ENCODE assay signal across 9 mouse cellular contexts in the genomic region with DNA sequence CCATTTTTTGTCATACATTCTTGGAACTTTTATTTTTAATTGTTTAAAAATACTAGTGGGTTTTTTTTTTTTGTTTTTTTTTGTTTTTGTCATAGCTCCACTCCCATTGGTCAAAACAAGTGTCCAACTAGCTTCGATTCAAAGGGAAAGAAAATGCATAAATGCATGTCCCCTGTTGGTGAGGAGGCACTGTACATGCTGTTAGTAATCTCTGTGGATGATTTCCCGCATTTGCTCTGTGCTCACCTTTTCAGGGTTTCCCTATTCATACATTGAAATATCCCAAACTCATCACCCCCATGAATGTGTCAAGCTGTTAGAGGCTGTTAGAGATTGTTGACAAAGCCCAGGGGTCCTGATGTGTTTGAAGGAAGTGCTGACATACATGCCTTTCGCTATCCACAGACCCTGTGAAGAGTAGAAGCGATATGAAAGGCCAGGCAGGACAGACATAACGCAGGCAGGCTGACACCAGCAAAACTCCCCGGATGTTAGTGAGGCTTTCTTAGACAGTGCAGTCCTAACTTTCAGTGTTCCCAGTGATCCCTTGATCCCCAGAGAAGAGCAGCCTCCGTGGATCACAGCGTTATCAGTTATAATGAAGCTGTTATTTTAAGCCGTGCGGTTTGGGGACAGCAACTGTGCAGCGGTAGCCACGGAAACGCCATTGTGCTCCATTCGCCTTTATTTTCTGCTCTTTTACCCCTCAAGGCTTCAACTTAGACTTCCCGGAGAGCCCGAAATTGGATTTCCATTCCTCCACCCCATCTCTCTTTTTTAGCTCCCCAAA. TPM values are rescaled to one million over a fixed set of nuclear protein-coding genes. Genes with fewer than 3 reads are reported as not detected.
A peak's percentile ranks its signal among the peaks of the same experiment; 100 is the strongest.
DNase-seq lines count a peak whose midpoint lies in the region; ATAC-seq lines count a peak whose summit lies in the region.
"Had no signal": no experiment of that assay in that cellular context is flagged by ENCODE, and none has a peak within 500 bp of the region (broad histone marks: within the 10 kb centered on the region; RNA-seq: fewer than 3 reads in every experiment).

No protein-coding gene starts in this region.

- no peaks in the 10 kb centered on the region for H3K27me3 ChIP-seq in heart, embryonic 16.5 days (ENCODE audit: control insufficient read depth, insufficient read depth, low read length)
- H3K27me3 ChIP-seq in forebrain, embryonic 11.5 days (ENCODE audit: control insufficient read depth, insufficient read depth, low read length): no peaks in the 10 kb centered on the region
- no peaks in the 10 kb centered on the region for H3K27me3 ChIP-seq in hindbrain, embryonic 12.5 days
- H3K27me3 ChIP-seq in neural tube, embryonic 13.5 days: no peaks in the 10 kb centered on the region
- H3K27me3 ChIP-seq: limb, embryonic 15.5 days had no signal

- 0 out of 2 replicates have a peak overlapping the region, but pooled peaks have one; percentile 13 for H3K9ac ChIP-seq in heart, embryonic 16.5 days (ENCODE audit: low read length)
- H3K9ac ChIP-seq in forebrain, embryonic 11.5 days (ENCODE audit: low read length): peak overlapping the region; percentile 32; the same call in 1 of the 2 replicates
- no peak overlapping the region for H3K9ac ChIP-seq in hindbrain, embryonic 12.5 days
- no peak overlapping the region for H3K9ac ChIP-seq in neural tube, embryonic 13.5 days
- H3K9ac ChIP-seq: limb, embryonic 15.5 days had no signal

- H3K36me3 ChIP-seq in heart, embryonic 16.5 days (ENCODE audit: control insufficient read depth, insufficient read depth): no peaks in the 10 kb centered on the region
- H3K36me3 ChIP-seq in forebrain, embryonic 11.5 days (ENCODE audit: control insufficient read depth, insufficient read depth, low read length): no peaks in the 10 kb centered on the region
- H3K36me3 ChIP-seq in hindbrain, embryonic 12.5 days: no peaks in the 10 kb centered on the region
- no peaks in the 10 kb centered on the region for H3K36me3 ChIP-seq in neural tube, embryonic 13.5 days
- H3K36me3 ChIP-seq: limb, embryonic 15.5 days had no signal

- H3K4me3 ChIP-seq in heart, embryonic 16.5 days (ENCODE audit: low read length): peak overlapping the region; percentile 5
- H3K4me3 ChIP-seq in forebrain, embryonic 11.5 days (ENCODE audit: low read depth, low read length): peak overlapping the region; percentile 17
- H3K4me3 ChIP-seq in hindbrain, embryonic 12.5 days: peak overlapping the region; percentile 8; the same call in 1 of the 2 replicates
- no peak overlapping the region for H3K4me3 ChIP-seq in neural tube, embryonic 13.5 days
- H3K4me3 ChIP-seq: limb, embryonic 15.5 days had no signal

- H3K4me2 ChIP-seq in heart, embryonic 16.5 days (ENCODE audit: low read depth, low read length): peak overlapping the region; percentile 57
- H3K4me2 ChIP-seq in forebrain, embryonic 11.5 days (ENCODE audit: low read depth, low read length, severe bottlenecking): peak overlapping the region; percentile 39; the same call in 1 of the 2 replicates
- peak overlapping the region; percentile 38 for H3K4me2 ChIP-seq in hindbrain, embryonic 12.5 days (replicated peaks)
- peak overlapping the region; percentile 29 for H3K4me2 ChIP-seq in neural tube, embryonic 13.5 days
- H3K4me2 ChIP-seq: limb, embryonic 15.5 days had no signal

- DNase-seq in heart, postnatal 4 days: no peak
- DNase-seq in forebrain, embryonic 11.5 days (ENCODE audit: low spot score): no peak
- DNase-seq in right cerebral cortex, postnatal 25 days: no peak

- H3K4me1 ChIP-seq in heart, embryonic 16.5 days (ENCODE audit: control insufficient read depth, insufficient read depth, low read length): no peaks in the 10 kb centered on the region
- 0 out of 2 replicates have a peak, but pooled peaks cover 6% of the 10 kb centered on the region for H3K4me1 ChIP-seq in forebrain, embryonic 11.5 days (replicated peaks; ENCODE audit: control insufficient read depth, insufficient read depth, low read length)
- no peaks in the 10 kb centered on the region; the same call in 1 of the 2 replicates for H3K4me1 ChIP-seq in hindbrain, embryonic 12.5 days
- peaks cover 5% of the 10 kb centered on the region; the same call in 1 of the 2 replicates for H3K4me1 ChIP-seq in neural tube, embryonic 13.5 days (replicated peaks)

- no peak overlapping the region for H3K27ac ChIP-seq in heart, embryonic 16.5 days (ENCODE audit: low read length)
- no peak overlapping the region for H3K27ac ChIP-seq in forebrain, embryonic 11.5 days (ENCODE audit: low read depth, low read length)
- H3K27ac ChIP-seq in hindbrain, embryonic 12.5 days: no peak overlapping the region
- no peak overlapping the region for H3K27ac ChIP-seq in neural tube, embryonic 13.5 days (replicated peaks)
- H3K27ac ChIP-seq: limb, embryonic 15.5 days; macrophage had no signal

- 0 out of 2 replicates have a peak, but pooled peaks cover 2% of the 10 kb centered on the region for H3K9me3 ChIP-seq in heart, embryonic 16.5 days (replicated peaks; ENCODE audit: control insufficient read depth, low read length)
- no peaks in the 10 kb centered on the region for H3K9me3 ChIP-seq in forebrain, embryonic 11.5 days (ENCODE audit: control insufficient read depth, low read length)
- H3K9me3 ChIP-seq in hindbrain, embryonic 12.5 days (replicated peaks): no peaks in the 10 kb centered on the region
- H3K9me3 ChIP-seq in neural tube, embryonic 13.5 days: no peaks in the 10 kb centered on the region
- H3K9me3 ChIP-seq: limb, embryonic 15.5 days had no signal

- 37% methylated on average over 16 of the region's 16 CpGs for WGBS in heart, embryonic 16.5 days
- 35% methylated on average over 16 of the region's 16 CpGs for WGBS in forebrain, embryonic 11.5 days
- 44% methylated on average over 16 of the region's 16 CpGs for WGBS in hindbrain, embryonic 12.5 days
- WGBS in neural tube, embryonic 13.5 days: 49% methylated on average over 16 of the region's 16 CpGs

- peak; percentile 79 for ATAC-seq in heart, embryonic 16.5 days (replicated peaks; ENCODE audit: extremely low read depth, insufficient read depth, low FRiP score)
- peak; percentile 47 for ATAC-seq in forebrain, embryonic 11.5 days (replicated peaks; ENCODE audit: low FRiP score)
- peak; percentile 50; the same call in 1 of the 2 replicates for ATAC-seq in hindbrain, embryonic 12.5 days (ENCODE audit: low FRiP score)
- ATAC-seq in neural tube, embryonic 13.5 days (ENCODE audit: low read depth): no peak
- no peak for ATAC-seq in granulocyte monocyte progenitor cell, adult 5-6 weeks (replicated peaks; ENCODE audit: poor library complexity, severe bottlenecking)

RNA-seq across cellular contexts. Expression of a gene that starts 23.5 kb away (rescaled TPM):
- 39.8 and 41.8 TPM in 2 replicates for polyA plus RNA-seq in heart, embryonic 16.5 days (2015; fragmentation: Nextera tagmentation; extraction: Ambion mirVana)
- total RNA-seq in heart, postnatal 4 days (2021): 10 to 100 TPM; 45.0 to 47.3 TPM
- polyA plus RNA-seq in forebrain, embryonic 11.5 days (2014; fragmentation: Nextera tagmentation; extraction: Ambion mirVana): 36.2 and 40.9 TPM in 2 replicates
- 39.9 and 45.3 TPM in 2 replicates for polyA plus RNA-seq in hindbrain, embryonic 12.5 days (2016; fragmentation: Nextera tagmentation; extraction: Ambion mirVana)
- polyA plus RNA-seq in neural tube, embryonic 13.5 days (2015; fragmentation: Nextera tagmentation; extraction: Ambion mirVana): 43.3 and 47.0 TPM in 2 replicates
- 29.6 and 36.5 TPM in 2 replicates for total RNA-seq in granulocyte monocyte progenitor cell, adult 5-6 weeks (2014; fragmentation: Nextera tagmentation)
- 44.2 and 62.0 TPM in 2 replicates for total RNA-seq in granulocyte monocyte progenitor cell, adult 5-6 weeks (2017)

Comparison
In these comparisons a context has a peak if more than half of its experiments do, and no peak if none do; other contexts are left out.
1. ATAC-seq: peak in heart, embryonic 16.5 days (single experiment), forebrain, embryonic 11.5 days (single experiment) and hindbrain, embryonic 12.5 days (single experiment); none in neural tube, embryonic 13.5 days (single experiment) and granulocyte monocyte progenitor cell, adult 5-6 weeks (single experiment).
2. H3K9ac ChIP-seq: peak in heart, embryonic 16.5 days (single experiment) and forebrain, embryonic 11.5 days (single experiment); none in hindbrain, embryonic 12.5 days (single experiment) and neural tube, embryonic 13.5 days (single experiment).
3. Peak in every context shown above with its lines, with median percentiles within 50 percentile points of each other: H3K4me2 ChIP-seq.